Mouse (Mus musculus): ENCODE measurements at regions not wholly inside any gene's neighbourhood (a gene's known extent, or its start where the extent isn't known, plus 50 kb on each side); places are given as distances from the start of the nearest gene placed in this dataset.
"Not testable (repeated sequence)": the region's sequence is repeated elsewhere in the genome, so short reads cannot be mapped to it uniquely, and the experiment has no call there.

GRCm38 (mm10) chr14:82586116-82586515 is 1857.2 kb upstream of the Pcdh17 start:
- ATAC-seq (ENCODE audit: low FRiP score, low TSS enrichment): no peak
- H3K9me3 ChIP-seq (ENCODE audit: control insufficient read depth, low read length): no peaks in the 10 kb centered on the region
- 92% methylated on average over 2 of the region's 2 CpGs for WGBS
- no peak overlapping the region for H3K9ac ChIP-seq (replicated peaks; ENCODE audit: low read length)
- DNase-seq: no peak
- no peak overlapping the region for H3K4me3 ChIP-seq (replicated peaks; ENCODE audit: low read depth, low read length)
- H3K36me3 ChIP-seq (ENCODE audit: control insufficient read depth, insufficient read depth, low read length): no peaks in the 10 kb centered on the region
- H3K4me1 ChIP-seq (ENCODE audit: control insufficient read depth, insufficient read depth, low read length): no peaks in the 10 kb centered on the region
- H3K27me3 ChIP-seq (ENCODE audit: control insufficient read depth, insufficient read depth, low read length): no peaks in the 10 kb centered on the region
- no peak overlapping the region for H3K4me2 ChIP-seq (ENCODE audit: low read length)
- H3K27ac ChIP-seq (replicated peaks; ENCODE audit: low read depth, low read length): no peak overlapping the region

- Histone ChIP-seq H3K36me3 (ENCODE audit: control insufficient read depth, insufficient read depth, low read length) (no peaks in the 10 kb centered on the region), H3K9me3 (ENCODE audit: control insufficient read depth, low read length) (no peaks in the 10 kb centered on the region), H3K9ac (replicated peaks; ENCODE audit: low read length) (no peak overlapping the region), H3K4me2 (ENCODE audit: low read length) (no peak overlapping the region), H3K4me1 (ENCODE audit: control insufficient read depth, insufficient read depth, low read length) (no peaks in the 10 kb centered on the region), H3K27me3 (ENCODE audit: control insufficient read depth, insufficient read depth, low read length) (no peaks in the 10 kb centered on the region), H3K4me3 (replicated peaks; ENCODE audit: low read depth, low read length) (no peak overlapping the region), H3K27ac (replicated peaks; ENCODE audit: low read depth, low read length) (no peak overlapping the region)
- peak; percentile 27 for DNase-seq
- ATAC-seq (ENCODE audit: low FRiP score, low TSS enrichment): peak; percentile 53; the same call in 1 of the 2 replicates
Measured at GRCm38 (mm10) chr14:82607631-82608030, 1835.7 kb upstream of the Pcdh17 start.

- H3K27ac ChIP-seq (replicated peaks; ENCODE audit: low read depth, low read length); H3K9me3 ChIP-seq (ENCODE audit: control insufficient read depth, low read length); ATAC-seq (ENCODE audit: low FRiP score, low TSS enrichment); H3K9ac ChIP-seq (replicated peaks; ENCODE audit: low read length); H3K27me3 ChIP-seq (ENCODE audit: control insufficient read depth, insufficient read depth, low read length); H3K4me2 ChIP-seq (ENCODE audit: low read length); H3K36me3 ChIP-seq (ENCODE audit: control insufficient read depth, insufficient read depth, low read length); DNase-seq; H3K4me1 ChIP-seq (ENCODE audit: control insufficient read depth, insufficient read depth, low read length); H3K4me3 ChIP-seq (replicated peaks; ENCODE audit: low read depth, low read length): not testable (repeated sequence)
- 83% methylated on average over 1 of the region's 1 CpGs for WGBS
Measured at GRCm38 (mm10) chr14:82610726-82611125, 1832.6 kb upstream of the Pcdh17 start.
